Mouse (Mus musculus) brain, embryonic 18.5 days (tissue): ENCODE measurements around the gene Itgb1bp1.

Experiments
- DNase-seq: peaks from one replicate; pipeline ENCODE4 v3.0.0-alpha.2; 2012; ENCODE audit warnings: low read depth, low spot score

Itgb1bp1 gene

GRCm38 (mm10) chr12:21201485-21202269, 84.4 kb downstream of the Itgb1bp1 start:
- no peak for DNase-seq

GRCm38 (mm10) chr12:21200613-21201012, 85.5 kb downstream of the Itgb1bp1 start:
- DNase-seq, result no peak

GRCm38 (mm10) chr12:21196420-21196819, 89.7 kb downstream of the Itgb1bp1 start:
- no peak for DNase-seq

GRCm38 (mm10) chr12:21195497-21195896, 90.6 kb downstream of the Itgb1bp1 start:
- DNase-seq, result no peak

GRCm38 (mm10) chr12:21191546-21191945, 94.5 kb downstream of the Itgb1bp1 start:
- no peak for DNase-seq
